Mouse (Mus musculus): ENCODE results near the gene Barx2.

Gene Barx2

DNA sequence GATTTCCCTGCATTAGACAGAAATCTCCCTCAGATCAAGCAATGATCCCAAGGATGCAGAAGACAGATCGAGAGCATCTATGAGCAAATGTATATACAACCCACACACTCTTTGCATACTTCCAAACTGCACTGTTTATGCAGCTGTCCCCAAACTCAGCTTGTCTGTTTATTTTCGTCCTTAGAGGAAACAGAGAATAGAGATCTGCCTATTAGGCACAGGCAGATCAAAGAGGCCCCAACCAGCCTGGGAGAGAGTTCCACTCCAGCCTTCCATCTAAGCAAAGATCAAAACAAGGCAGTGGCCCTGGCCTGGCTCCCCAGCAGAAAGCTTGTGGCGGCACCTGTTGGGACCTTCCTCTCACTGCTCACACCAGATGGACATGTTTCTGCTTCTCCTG, 27.0 kb downstream of the Barx2 start:
- no peak for DNase-seq

DNA sequence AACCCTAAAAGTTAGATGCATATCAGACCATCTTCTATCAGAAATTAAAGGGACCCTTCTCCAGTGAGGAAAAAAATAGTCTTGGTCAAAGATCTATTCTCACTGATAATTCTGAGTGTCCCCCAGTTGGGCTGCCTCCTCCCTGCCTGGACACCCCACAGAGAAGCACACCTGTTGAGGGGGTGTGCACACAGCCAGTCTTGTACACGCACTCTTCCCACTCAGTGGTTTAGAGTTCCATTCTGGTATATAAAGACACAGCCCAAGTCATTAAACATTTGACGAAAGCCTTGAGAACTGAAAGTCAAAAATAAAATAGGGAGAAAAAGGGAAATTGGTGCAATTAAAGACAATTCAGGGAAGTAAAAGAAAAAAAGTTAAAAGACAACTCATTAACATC, 30.9 kb downstream of the Barx2 start:
- DNase-seq = no peak

DNA sequence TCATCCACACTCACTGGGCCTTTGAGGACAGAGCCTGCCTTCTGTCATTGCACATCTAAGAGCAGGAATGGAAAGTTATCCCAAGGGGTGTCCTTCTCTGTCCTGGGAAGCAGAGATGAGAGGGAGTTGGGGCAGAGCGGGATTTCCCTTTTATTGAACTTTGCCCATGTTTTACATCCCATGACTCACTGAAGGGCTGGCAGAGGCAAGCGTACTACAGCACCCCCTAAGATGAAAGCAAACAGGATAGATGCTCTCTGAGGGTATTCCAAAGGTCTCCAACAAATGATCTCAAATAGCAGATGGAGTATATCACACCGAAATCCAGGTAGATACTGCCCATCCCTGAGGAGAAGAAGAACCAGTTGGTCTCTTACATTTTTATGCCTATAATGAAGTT, 37.7 kb downstream of the Barx2 start:
- no peak for DNase-seq

DNA sequence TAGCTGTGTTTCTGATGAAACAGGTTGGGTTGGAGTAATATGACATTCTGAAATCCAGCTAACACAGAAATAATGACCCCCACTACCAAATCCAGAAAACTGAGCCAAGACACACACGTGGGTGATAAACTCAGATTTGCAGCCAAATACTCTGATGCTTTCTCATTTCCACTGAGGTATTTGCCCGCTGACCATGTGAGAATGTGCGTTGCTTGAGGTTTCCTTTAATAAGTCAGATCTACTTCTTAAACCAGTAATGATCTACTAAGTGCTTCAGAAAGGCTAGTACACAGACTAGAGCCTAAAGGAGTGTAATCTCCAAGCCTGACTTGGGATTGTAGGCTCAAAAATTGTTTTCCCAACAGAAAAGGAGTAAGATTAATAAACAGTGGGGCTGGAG, 39.0 kb downstream of the Barx2 start:
- DNase-seq = no peak

DNA sequence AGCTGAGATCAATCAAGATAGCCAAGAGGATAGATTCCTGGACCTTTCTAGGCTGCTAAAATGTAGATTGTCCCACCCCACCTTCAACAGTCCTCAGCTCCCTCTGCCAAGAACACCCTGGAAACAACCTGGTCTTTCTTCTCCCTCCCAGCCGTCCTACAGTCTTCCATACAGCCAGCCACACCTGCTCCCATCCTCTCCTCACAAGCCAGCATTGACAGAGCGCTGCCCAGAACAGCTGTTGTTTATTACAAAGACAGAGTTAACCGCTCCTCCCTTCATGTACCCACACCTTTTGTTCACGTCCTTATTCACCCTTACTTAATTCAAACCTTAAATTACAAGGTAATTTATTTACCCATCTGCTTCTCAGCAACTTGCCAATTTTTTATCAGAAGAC, 41.9 kb downstream of the Barx2 start:
- DNase-seq = no peak

DNA sequence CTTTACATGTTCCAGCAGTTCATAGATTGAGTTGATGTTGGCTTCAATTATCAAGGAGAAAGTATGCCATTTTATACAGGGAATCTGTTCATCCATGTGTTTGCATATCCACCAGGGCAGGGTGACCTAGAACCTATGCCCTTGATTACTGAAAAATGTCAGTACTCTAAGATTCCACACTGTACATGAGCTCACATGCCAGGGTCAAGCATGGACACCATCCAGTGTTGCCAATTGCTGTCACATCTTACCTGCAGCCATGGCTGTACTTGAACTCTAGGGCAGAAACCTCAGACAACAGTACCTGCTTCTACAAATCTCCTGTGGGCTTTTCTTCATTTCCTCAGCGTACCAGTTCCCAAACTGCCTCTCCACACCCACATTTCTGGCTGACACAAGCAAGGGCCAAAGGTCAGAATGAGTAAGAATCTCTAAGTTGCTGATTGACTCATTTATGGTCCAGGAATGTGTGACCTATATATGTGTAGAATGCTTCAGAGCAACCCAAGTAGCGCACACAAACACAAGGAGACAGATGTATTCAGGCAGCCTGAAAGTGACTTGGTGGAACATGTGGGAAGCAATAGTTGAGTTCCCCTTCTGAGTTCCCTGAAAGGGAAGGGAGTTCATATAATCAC, 44.3 kb downstream of the Barx2 start:
- no peak for DNase-seq

DNA sequence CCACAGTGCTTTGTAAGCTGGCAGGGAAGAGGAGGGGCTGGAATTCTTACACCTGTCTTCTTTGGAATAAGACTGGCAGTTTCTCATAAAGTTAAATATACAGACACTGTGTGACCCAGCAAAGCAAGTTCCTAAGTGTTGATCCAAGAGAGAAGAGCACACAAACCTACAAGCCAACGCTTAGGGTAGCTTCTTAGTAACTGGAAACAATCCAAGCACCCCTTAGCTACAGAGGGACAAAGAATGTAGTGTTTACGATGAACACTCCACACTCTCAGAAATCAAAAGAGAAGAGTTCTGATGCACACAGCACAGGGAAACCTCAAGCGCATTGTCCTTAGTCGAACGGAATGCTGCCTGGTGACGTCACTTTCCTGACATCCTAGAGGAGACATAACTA, 49.4 kb downstream of the Barx2 start:
- no peak for DNase-seq

DNA sequence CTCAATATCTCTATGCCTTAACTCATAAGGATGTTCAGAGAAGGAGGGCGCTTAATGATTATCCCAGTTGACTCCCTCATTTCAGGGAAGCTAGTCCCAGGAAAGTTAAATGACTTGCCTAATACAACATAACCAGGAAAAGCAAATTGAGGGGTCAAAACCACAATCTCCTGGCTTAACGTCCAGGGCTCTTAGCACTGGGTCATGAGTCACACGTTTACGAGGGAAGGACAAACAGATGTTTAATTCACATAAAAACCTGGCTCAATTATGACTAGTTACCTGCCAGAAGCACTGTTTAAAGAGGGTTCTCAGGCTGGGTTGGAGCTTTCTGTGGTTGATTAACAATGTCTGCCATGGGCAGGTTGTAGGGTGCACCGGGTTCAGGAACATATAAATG, 53.8 kb downstream of the Barx2 start:
- DNase-seq = no peak

GRCm38 (mm10) chr9:31858720-31859340, 54.4 kb downstream of the Barx2 start:
- DNase-seq = no peak

- no peak for DNase-seq
Observed at GRCm38 (mm10) chr9:31857512-31857911, 55.8 kb downstream of the Barx2 start.

DNA sequence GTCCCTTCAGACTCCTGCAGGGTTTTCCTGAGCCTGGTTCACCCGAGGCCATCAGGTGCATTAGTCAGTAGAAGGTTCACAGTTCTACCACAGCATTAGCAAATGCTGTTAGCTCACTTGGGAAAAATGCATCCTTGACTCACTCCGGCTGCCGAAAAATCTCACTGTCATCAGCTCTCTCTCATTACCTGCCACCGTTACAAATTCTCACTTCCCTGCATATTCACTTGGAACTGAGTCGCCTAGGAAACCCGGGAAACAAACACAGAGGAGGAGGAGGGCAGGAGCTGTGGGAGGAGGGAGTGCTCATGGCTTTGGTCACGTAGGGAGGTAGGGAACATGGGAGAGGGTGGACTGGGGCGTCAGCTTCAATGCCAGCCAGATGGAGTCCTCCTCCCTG, 56.8 kb downstream of the Barx2 start:
- DNase-seq = no peak

DNA sequence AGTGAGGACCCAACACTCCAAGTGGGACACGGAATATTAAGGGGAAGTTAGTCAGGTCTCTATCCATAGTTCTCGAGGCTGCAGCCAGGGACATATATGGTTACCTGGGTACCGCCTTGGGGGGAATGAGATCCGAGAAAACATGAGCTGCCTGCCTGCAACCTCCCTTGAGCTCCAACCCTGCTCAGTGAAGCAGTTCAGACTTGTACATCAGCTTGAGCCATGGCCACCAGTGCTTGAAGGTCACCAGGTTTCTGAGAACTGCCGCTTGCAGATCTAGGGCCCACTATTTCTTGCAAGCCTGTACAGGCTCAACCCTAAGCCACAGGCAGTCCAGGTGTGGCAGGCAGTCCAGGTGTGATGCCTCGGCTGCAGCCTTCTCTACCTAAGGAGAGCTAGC, 57.6 kb downstream of the Barx2 start:
- no peak for DNase-seq

DNA sequence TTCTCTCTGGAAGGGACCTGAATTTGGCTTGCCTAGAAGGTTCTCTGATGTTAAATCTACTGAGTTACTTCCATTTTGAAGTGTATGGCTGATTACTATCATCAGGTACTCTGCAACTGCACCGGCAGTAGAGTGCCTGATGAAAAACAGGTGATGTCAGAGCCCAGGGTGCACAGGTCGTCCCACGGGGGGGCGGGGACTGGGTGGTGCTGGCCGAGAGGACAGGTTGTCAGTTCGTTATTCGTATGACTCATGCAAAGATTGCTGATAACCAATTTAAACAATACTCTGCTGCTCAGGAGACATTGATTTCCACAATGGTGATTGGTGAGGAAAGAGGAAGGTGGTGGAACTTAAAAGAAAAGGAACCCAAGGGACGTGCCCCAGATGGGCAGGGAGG, 61.6 kb downstream of the Barx2 start:
- no peak for DNase-seq

- DNase-seq = no peak
Observed at GRCm38 (mm10) chr9:31850706-31851105, 62.6 kb downstream of the Barx2 start.

DNA sequence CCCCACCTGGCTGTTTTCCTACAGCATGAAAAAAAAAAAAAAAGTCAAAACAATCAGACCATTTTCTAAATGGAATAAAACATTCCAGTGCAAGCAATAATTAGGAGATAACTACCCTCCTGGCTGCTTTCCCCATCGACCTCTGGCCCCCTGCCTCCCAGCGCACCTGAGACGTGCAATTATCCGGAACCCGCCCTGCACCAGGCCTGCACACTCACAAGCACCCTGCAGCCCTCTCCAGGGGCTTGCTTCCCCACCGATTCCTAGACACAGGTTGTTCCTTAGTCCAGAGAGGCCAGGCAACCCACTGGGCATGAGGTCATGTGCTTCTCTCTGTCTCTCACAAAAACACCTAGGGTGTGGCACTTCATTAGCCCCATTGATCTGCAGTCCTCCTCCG, 63.9 kb downstream of the Barx2 start:
- no peak for DNase-seq

DNA sequence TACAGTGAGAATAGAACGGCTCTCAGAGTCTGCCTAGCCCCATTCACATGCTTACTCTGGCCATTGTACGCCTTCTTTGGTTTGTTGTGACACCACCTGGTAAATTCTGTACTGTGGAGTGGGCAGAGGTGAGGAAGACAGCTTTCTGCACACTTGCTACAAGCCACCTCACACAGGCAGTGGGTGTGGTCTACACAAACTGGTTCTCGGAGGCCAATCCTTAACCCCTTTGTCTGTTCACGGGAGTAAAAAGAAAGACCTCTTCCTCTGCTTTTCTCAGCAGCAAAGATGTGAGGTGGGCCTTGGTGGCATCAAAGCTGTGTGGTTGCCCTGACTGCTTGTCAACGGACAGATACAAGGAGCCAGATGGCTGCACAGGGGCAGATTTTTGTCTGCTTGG, 68.6 kb downstream of the Barx2 start:
- no peak for DNase-seq

DNA sequence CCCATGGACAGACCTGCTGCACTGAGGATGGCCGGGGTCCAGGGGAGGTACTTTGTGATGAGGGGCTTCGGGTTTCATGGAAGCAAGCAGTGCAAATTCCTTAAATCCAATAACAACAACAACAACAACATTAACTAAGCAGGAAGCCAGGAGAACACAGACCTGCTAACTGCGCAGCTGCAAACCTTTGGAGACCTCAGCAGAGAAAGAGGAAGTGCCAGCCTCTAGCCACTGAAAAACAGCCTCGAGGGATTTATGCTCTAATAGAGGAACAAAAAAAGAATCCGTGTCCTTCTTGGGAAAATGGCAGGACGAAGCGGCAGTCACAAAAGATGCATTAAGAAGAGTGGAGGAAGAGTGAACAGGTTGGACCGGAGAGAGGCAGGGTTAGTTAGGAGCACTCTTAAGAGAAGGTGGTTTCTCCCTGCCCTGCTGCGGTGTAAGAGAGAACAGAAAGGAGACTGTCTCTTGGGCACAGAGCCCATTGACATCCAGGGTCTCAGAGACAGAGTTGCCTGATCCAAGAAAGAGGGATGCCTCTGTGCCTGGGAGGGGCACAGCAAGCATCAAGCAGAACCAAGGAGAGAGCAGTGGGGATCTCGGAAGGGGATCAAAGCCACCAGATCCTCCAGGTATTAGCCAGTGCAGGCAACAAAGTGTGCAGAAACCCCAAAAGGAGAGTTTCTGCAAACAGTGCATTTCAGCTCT, 72.0 kb downstream of the Barx2 start:
- no peak for DNase-seq

DNA sequence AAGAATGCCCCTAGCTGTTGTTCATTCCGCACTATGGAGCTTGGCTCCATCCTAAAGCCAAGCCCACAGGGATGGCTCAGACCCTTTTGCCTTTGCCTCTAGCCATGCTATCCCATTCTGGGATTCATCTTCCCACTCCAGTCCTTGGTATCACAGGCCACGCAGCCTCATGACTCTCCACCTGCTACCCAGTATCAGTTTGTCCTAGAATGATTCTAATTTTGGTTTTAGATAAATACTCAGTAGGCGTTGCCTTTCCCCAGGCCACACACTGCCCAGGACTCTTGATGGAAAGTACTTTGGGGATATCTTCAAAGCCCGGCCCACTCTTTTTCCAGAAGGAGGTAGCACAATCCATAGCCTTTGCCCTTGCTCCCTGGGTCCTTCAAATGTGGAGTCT, 72.7 kb downstream of the Barx2 start:
- no peak for DNase-seq

DNA sequence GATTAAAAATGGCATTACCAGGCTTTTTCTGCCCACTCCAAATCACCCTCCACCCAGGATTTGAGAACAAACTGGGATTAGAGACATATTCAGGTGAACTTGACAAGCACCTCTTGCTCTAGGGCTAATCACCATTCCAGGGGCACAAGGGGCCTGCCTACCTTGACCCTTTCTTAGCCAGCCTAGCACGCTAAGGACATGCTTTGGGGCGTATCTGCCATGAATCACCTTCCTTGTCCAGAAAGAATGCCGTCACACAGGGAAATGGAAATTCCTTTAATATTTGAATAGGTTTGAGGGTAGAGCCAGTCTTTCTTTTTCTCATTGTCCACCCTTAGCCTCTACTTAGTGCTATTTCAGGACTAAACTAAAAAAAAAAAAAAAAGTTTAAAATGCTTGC, 73.2 kb downstream of the Barx2 start:
- DNase-seq = no peak

DNA sequence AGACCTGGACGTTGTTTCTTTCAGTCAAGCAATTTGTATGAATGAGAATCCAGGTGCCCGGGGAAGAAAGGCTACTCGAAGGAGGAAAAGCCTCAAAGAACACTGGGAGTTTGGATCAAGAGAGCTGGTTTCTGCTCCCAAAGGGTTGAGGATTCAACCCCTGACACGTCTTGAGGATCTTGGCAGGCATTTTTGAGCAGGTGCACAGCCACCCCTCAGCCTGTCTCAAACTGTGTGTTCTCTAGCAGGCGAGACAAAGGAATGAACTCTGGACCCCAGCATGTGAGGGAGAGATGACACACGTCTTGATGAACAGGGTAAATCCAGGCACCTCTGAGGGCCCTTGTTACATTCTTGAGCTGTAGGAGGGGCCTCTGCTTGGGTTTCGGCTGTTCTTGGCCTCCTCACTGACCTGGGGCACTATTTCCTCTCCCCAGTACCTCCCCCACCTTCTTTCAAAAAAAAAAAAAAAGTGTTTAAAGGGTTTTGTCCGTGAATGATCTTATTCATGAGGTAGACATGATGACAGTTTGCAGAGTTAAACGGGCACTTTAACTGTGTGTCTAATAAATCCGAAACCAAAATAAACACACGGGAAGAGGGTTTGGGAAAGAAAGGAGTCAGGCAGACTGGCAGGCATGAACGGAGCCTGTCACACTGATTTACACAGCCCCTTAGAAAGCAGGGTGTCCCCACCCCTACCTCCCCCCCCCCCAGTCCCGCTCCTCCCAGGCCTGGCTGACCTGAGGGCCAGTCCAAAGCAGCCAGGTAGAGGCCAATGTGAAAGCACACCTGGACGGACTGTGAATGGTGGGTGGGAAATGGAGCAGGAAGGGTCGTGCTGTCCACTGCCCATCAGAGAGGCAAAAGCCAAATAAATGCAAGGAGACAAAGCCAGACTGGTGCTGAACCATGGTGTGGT, 73.9 kb downstream of the Barx2 start:
- no peak for DNase-seq

DNA sequence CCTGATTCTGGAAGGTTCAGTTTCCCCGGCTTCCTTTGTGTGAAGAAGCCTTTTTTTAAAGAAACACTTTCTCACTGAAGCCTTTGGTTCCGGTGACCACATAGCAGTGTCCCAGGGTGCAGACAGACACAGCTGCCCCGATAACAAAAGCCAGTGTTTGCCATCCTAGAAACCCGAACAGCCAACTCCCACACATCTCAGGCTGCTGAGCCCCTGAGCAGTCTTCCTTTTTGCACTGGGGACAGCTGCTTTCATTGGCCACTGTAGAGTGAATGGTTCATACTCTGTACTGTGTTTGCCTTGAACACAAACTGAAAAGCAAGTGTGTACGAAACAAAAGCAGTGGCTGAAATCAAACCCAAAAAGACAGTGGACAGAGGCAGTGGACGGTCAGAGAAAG, 75.2 kb downstream of the Barx2 start:
- DNase-seq = no peak

GRCm38 (mm10) chr9:31808753-31809152, 104.5 kb downstream of the Barx2 start:
- no peak for DNase-seq

DNA sequence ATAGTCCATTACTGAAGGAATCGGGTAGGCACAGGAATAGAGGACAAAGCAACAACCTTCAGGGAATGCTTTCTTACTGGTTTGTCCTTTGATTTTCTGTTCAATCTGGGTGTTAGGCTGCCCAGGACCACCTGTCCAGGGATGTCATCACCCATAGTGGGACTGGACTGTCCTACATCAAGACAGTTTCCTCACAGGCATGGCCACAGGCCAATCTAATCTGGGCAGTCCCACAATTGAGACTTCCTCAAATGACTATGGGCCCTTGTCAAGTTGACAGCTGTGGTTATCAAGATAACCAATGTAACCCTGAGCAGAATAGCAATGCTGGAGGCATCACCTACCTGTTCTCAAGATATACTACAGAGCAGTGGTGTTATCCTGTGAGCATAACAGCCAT, 110.6 kb downstream of the Barx2 start:
- no peak for DNase-seq
